Mouse (Mus musculus): ENCODE measurements around the gene Vav2. TPM values are rescaled to one million over a fixed set of nuclear protein-coding genes. Genes with fewer than 3 reads are reported as not detected.

Gene Vav2
- total RNA-seq, 1 experiment from 2014 or later = 11.6 TPM

DNA sequence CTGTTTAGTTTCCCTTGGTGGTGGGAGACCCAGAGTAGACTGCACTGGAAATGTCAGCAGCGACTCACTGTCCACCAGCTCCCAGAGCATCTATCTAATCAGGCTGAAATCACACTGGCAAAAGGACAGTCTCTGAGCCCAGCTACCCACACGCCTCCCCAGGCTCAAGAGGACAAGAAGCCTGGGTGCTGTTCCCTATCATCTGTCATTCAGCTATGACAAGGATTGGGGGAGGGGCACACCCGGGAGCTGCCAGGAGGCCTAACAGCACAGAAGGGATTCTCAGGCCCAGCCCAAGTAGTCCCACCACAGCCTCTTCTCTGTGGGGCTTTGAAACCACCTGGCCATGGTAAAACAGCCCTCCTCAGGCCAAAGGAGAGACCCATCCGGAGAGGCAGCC, 36.1 kb downstream of the Vav2 start:
- no peak for ATAC-seq (replicated peaks in 1 of 2; ENCODE audit: insufficient read depth in 1 of 2, low FRiP score in 2 of 2, low TSS enrichment in 1 of 2, low read depth in 1 of 2, poor library complexity in 2 of 2, severe bottlenecking in 2 of 2)

DNA sequence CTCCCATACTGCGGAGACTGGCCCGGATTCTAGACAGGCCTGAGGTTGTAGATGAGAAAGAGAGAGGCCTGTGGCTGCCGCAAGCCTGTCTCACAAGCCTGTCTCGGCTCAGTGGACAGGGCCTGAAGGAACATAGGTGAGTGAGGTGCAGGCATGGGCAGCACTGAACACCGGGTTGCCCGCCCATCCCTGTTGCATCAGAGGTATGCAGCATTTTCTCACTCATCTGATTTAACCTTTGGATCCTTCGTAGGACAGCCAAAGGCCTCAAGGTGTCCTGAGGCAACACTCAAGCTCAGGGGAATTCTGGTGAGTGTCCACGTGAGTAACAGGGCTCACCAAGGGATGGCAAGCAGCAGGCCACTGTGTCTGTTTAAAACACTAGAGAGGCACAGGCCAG, 36.5 kb downstream of the Vav2 start:
- no peak for ATAC-seq (replicated peaks in 1 of 2; ENCODE audit: insufficient read depth in 1 of 2, low FRiP score in 2 of 2, low TSS enrichment in 1 of 2, low read depth in 1 of 2, poor library complexity in 2 of 2, severe bottlenecking in 2 of 2)

DNA sequence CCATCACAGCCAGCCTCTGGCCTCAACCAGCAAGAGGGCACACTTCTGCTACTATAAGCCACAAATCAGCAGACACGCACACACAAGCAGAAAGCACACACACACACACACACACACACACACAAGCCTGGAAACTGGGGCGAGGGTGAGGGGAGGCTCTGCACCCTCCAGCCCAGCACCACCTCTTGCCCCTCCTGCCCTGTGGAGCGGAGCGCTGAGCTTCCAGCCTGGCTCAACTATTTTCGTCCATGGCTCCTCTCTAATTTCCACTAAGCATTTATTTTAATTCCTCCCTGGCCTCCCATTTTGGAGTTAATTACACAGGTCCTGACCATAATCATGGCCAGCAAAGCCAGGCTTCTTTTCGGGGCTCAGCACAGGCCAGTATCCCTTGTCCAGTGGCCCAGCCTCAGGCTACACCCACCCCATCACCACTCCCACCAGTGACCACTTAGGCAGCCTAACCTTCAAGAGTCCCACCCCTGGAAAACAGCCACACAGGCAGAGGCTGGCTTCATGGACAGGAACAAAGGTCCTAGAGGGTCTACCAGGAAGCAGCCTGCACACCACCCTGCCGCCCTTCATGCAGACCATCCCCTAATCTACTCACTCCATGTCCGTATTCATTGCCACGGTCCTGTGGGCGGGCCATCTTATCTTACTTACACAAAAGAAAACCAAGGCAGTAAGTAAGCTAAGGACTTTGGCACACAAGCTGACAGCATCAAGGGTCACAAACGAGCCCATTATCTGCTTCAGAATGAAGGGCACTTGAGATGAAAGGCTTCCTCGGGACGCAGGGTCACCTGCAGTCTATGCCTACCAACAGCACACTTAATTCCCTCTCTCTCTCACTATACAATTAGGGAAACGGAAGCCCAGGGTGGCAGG, 37.3 kb downstream of the Vav2 start:
- ATAC-seq (replicated peaks in 1 of 2; ENCODE audit: insufficient read depth in 1 of 2, low FRiP score in 2 of 2, low TSS enrichment in 1 of 2, low read depth in 1 of 2, poor library complexity in 2 of 2, severe bottlenecking in 2 of 2) = no peak

DNA sequence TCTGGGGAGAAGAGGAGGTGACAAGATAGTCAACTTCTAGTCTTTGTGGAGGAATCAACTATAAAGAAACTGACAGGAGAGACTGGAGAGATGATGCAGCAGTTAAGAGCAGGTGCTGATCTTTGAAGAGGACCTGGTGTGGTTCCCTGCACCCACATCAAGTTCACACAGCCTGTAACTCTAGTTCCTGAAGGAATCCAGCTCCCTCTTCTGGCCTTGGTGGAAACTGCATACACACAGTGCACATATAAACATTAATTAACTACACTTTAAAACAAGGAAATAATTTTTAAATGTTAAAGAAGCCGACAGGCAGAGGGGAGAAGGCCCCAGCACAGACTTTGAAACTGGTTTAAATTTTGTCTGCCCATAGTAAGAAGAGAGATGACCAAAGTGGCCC, 39.6 kb downstream of the Vav2 start:
- ATAC-seq (replicated peaks in 1 of 2; ENCODE audit: insufficient read depth in 1 of 2, low FRiP score in 2 of 2, low TSS enrichment in 1 of 2, low read depth in 1 of 2, poor library complexity in 2 of 2, severe bottlenecking in 2 of 2) = no peak

DNA sequence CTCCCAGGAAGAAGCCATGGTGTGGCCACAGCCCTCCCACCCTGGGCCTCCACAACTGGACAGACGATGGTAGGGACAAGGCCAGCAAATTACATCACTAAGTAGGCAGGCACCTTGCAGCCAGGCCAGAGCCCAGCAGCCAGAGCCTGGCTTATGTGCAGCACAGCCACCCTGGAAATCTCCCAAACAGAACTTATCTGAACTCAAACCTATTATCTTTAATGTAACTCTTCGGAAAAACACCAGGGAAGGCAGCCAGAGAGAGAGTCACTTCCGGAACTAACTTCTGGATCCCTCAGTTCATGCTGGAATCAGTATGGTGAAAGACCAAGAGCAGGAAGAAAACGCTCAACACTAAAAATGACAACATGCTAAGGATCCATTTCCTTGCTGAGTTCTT, 45.1 kb downstream of the Vav2 start:
- ATAC-seq (replicated peaks in 1 of 2; ENCODE audit: insufficient read depth in 1 of 2, low FRiP score in 2 of 2, low TSS enrichment in 1 of 2, low read depth in 1 of 2, poor library complexity in 2 of 2, severe bottlenecking in 2 of 2) = no peak

DNA sequence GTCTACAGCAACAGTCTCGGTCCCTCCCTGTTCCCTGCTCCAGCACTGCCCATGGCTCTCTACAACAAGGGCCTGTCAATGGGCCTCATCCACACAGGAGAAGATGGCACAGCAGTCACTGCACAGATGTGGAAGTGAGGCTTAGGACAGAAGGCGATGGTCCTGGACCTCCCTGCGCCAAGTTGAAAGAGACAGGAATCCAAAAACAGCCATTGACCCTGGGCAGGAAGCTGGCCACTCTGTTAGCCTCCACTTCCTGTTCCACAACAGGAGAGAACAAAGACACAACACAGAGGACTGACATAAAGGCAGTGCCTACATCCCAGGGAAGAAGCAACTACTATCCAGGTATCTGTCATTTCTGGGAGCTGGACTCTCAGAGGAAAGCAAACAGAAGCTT, 45.6 kb downstream of the Vav2 start:
- ATAC-seq (replicated peaks in 1 of 2; ENCODE audit: insufficient read depth in 1 of 2, low FRiP score in 2 of 2, low TSS enrichment in 1 of 2, low read depth in 1 of 2, poor library complexity in 2 of 2, severe bottlenecking in 2 of 2) = no peak

DNA sequence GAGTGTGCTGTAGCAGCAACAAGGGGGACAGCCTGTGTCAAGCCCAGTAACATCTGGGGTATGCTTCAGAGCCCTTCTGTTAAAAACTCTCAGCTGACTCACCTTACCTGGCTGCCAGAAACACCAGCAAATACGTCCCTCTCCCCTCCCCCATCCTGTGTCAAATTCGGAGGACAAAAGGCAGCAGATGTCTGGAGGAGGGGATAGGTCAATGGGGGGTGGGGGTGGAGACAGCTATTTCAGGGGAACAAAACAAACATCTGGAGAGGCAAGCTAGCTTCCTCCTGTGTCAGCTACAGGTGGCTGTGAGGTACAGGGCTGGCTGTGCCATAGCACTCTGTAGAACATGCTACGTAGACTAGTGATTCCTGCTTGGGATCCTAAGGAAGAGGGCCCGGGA, 49.0 kb downstream of the Vav2 start:
- no peak for ATAC-seq (replicated peaks in 1 of 2; ENCODE audit: insufficient read depth in 1 of 2, low FRiP score in 2 of 2, low TSS enrichment in 1 of 2, low read depth in 1 of 2, poor library complexity in 2 of 2, severe bottlenecking in 2 of 2)

DNA sequence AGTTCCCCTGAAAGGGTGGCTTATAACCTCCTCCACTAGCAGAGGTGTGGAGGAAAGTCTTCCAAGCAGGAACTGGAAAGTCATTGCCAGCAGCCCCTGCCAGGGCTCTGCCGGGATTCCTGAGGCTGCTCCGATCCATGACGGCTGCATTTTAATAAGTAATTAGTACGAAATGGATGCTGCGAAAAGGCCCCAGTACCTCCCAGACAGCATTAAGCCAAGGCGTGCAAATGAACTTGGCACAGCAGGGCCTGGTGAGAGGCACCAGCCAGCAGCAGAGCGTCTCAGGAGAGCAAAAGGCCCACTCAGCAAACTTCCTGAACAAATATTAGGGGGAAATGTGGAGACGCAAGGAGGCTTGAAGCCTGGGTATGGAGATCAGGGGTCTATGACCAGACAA, 49.7 kb downstream of the Vav2 start:
- no peak for ATAC-seq (replicated peaks in 1 of 2; ENCODE audit: insufficient read depth in 1 of 2, low FRiP score in 2 of 2, low TSS enrichment in 1 of 2, low read depth in 1 of 2, poor library complexity in 2 of 2, severe bottlenecking in 2 of 2)

DNA sequence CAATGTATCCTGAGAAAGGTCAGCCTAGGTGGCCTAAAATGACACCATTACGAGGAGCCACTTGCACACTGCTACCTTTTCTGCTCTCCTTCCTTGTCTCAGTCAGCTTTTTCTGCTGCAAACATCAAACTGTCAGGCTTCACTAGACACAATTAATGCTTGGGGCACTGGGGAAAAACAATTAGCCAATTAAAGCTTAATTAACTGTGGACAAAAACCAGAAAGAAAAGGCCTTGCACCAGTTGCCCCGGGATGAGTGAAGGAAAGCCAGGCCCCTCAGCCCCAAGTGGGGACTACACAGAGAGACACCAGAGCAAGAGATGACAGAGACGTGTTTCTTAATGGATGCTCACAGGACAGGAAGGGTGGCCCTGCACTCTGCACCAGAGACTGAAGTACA, 51.7 kb downstream of the Vav2 start:
- ATAC-seq (replicated peaks in 1 of 2; ENCODE audit: insufficient read depth in 1 of 2, low FRiP score in 2 of 2, low TSS enrichment in 1 of 2, low read depth in 1 of 2, poor library complexity in 2 of 2, severe bottlenecking in 2 of 2) = no peak

DNA sequence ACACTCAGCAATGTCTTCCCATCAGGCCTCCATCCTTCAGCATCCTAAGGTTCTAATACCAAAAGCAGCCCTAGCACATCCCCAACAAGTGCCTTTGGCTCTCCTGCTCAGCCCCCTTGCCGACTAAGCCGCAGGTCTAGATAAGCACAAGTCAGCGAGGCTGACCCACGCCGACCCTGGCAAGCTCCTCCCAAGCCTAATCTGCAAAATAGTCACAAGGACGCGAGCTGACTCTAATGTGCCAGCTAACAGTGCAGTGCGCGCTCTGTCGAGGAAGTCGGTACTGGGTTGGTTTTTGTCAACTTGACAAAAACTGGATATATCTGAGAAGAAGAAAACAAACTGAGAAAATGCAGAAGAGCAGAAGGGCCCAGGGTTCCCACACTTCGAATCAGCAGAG, 53.5 kb downstream of the Vav2 start:
- 0 out of 4 replicates have a peak, but pooled peaks of 1 of the 2 experiments have one; percentile 2 for ATAC-seq (replicated peaks in 1 of 2; ENCODE audit: insufficient read depth in 1 of 2, low FRiP score in 2 of 2, low TSS enrichment in 1 of 2, low read depth in 1 of 2, poor library complexity in 2 of 2, severe bottlenecking in 2 of 2)

DNA sequence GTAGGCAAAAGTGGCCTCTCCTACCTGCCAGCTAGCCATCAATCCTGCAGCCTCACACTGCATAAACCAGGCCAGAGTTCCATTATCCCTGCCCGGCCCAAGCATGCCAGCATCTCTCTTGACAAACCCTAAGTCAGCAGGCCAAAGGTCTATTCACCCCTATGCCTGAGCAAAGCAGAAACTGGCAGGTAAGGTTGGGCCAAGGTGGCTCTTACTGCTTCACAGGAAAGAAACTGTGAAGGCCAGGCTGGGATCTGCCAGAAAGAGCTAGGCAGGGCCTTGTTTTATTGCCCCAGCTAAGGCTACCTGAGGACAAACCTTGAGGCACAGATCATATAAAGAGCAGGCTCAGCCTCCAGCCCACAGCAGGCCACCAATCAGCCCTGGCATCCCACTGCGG, 55.4 kb downstream of the Vav2 start:
- ATAC-seq (replicated peaks in 1 of 2; ENCODE audit: insufficient read depth in 1 of 2, low FRiP score in 2 of 2, low TSS enrichment in 1 of 2, low read depth in 1 of 2, poor library complexity in 2 of 2, severe bottlenecking in 2 of 2) = no peak

DNA sequence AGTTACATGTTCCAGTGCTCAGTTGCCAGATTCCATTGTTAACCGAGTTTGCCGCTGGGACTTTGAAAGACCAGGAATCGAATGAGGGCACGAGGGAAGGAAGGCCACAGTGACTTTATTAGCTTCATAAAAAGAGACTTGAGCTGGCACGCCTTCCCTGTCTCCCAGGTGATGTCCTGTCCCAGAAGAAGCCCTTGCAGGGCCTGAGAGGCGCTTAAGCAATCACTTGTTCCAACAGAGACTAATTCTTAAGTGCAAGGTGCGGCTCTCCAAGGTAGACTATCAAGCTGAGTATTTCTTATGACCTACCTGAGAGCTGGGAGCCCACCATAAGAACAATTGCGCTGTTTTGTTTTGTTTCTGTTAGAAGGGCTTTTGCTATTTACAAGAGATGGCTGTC, 57.9 kb downstream of the Vav2 start:
- ATAC-seq (replicated peaks in 1 of 2; ENCODE audit: insufficient read depth in 1 of 2, low FRiP score in 2 of 2, low TSS enrichment in 1 of 2, low read depth in 1 of 2, poor library complexity in 2 of 2, severe bottlenecking in 2 of 2) = no peak

DNA sequence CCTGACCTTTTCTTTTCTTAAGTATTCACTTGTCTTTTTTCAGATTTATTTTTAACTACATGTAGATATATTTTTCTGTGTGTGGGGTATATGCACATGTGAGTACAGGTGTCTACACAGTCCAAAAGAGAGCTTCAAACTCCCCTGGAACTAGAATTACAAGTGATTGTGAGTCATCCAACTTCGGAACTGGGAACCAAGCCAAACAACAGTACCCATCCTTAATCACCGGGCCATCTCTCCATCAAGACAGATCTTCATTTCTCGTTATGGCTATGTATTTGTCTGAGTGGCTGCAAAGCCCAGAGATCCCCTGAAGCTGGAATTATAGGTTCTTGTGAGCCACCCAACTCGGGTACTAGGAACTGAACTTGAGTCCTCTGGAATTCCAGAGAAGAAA, 61.5 kb downstream of the Vav2 start:
- no peak for ATAC-seq (replicated peaks in 1 of 2; ENCODE audit: insufficient read depth in 1 of 2, low FRiP score in 2 of 2, low TSS enrichment in 1 of 2, low read depth in 1 of 2, poor library complexity in 2 of 2, severe bottlenecking in 2 of 2)

DNA sequence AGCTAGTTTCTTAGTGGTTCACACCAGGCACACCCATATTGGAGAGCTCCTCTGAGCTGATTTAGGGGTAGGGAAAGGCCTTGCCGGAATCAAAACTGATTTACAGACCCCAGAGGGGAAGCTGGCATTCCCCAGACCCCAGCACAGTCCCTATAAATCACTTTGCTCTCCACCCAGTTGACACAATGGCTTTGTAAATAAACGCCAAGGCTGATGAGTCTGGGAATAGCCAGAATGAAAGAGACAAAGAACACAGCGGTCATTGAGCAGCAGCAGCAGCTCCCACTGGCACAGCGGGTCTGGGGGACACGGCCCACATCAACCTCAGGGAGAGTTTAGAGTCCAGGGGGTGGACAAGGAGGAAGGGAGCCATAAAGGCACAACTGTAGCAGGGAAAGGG, 65.0 kb downstream of the Vav2 start:
- no peak for ATAC-seq (replicated peaks in 1 of 2; ENCODE audit: insufficient read depth in 1 of 2, low FRiP score in 2 of 2, low TSS enrichment in 1 of 2, low read depth in 1 of 2, poor library complexity in 2 of 2, severe bottlenecking in 2 of 2)

DNA sequence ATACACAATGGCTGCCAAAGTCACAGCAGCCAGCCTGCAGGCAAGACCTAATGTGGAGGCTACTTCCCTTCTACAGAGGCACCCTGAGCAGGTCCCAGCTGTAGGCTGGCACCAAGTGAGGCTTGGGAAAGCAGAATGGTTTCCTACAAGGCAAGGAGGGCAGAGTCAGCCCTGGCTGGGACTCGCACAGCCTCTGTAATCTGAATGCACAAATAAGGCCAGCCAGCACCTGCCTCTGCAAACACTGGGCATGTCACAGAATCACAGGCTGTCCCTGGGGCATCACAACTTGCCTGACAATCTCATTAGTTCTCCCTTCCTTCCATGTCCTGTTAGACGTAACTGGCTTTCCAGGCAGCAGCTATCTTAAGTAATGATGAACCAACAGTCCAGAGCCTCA, 68.4 kb downstream of the Vav2 start:
- no peak for ATAC-seq (replicated peaks in 1 of 2; ENCODE audit: insufficient read depth in 1 of 2, low FRiP score in 2 of 2, low TSS enrichment in 1 of 2, low read depth in 1 of 2, poor library complexity in 2 of 2, severe bottlenecking in 2 of 2)

DNA sequence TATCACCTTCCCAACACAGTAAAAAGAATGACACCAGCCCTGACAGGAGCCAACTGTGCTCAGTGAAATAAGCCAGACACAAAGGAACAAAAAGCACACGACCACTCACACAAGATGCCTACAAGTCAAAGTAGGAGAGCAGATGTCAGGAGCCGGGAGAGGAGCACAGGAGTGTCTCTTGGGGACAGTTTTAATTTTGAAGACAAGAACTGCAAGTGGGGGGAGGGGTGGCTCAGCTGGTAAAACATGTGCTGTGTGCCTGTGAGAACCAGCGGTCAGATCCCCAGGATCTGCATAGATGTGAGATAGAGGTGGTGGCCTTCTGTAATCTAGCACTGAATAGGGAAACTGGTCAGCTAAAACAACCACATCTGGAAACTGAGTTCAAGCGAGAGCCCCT, 71.1 kb downstream of the Vav2 start:
- ATAC-seq (replicated peaks in 1 of 2; ENCODE audit: insufficient read depth in 1 of 2, low FRiP score in 2 of 2, low TSS enrichment in 1 of 2, low read depth in 1 of 2, poor library complexity in 2 of 2, severe bottlenecking in 2 of 2) = no peak

DNA sequence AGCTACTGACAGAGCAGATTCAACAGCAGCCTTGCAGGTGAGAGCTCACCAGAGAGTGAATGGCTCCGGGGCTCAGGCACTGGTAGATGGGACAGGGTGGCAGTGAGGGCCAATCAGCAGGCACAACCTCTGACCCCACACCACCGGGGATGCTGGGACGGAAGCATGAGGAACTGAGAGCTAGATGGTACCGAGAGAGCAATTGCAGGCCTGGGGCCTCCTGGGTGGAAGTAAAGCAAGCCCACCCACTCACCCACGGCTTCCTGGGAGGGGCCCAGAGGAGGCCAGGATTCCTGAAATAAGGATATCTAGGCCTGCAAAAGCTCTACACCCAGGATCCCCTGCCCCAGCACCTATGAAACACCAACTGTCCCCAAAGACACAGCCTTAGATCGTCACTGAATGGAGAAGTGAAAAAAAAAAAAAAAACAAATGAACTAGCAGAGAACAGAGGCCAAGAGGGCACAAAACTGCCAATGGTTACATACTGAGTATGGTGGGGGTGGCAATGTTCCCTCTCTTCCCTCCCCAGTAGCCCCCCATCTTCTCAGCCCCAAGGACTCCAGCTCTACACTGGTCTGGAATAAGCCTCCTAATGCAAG, 72.1 kb downstream of the Vav2 start:
- no peak for ATAC-seq (replicated peaks in 1 of 2; ENCODE audit: insufficient read depth in 1 of 2, low FRiP score in 2 of 2, low TSS enrichment in 1 of 2, low read depth in 1 of 2, poor library complexity in 2 of 2, severe bottlenecking in 2 of 2)

DNA sequence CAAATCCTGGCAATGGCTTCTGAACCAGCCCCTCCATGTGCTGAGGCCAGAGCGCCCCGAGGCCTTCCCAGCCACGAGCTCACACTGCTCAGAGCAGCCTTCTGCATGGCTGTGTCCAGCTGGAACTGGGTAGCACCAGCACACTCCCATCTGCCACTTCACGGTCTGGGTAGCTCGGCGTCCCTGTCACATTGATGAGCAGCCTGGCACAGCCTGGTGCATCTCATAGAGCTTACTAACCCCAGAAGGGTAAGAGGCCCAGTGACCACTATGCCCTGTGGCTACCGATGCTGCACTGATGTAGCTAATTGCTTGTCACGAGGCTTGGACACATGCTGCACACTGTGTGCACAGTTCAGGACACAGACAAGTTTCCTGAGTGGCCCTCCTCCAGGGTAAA, 74.1 kb downstream of the Vav2 start:
- ATAC-seq (replicated peaks in 1 of 2; ENCODE audit: insufficient read depth in 1 of 2, low FRiP score in 2 of 2, low TSS enrichment in 1 of 2, low read depth in 1 of 2, poor library complexity in 2 of 2, severe bottlenecking in 2 of 2) = no peak

DNA sequence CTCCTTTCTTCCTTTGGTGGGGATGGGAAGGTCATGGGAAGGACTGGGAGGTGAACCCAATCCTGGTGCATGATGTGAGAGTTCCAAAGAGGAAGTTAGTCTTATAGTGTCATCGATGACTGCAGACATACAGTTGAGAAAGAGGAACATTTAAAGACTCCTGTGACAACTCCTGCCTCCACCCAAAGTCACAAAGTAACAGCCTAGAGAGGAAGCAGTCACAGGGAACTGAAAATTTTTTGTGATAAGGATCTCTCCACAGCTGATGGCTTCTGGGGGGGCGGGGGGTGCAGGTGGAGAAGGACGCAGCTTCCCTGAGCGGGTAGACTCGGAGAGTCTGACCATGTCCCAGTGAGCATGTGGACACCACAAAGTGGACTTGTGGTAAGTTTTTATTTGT, 76.5 kb downstream of the Vav2 start:
- ATAC-seq (replicated peaks in 1 of 2; ENCODE audit: insufficient read depth in 1 of 2, low FRiP score in 2 of 2, low TSS enrichment in 1 of 2, low read depth in 1 of 2, poor library complexity in 2 of 2, severe bottlenecking in 2 of 2) = peak; percentile 40 to 59; a peak in 2 of 4 replicates

Measured in hematopoietic stem cell, adult 5-6 weeks (primary cell).